Mouse (Mus musculus) MEL (cell line): ENCODE measurements around the gene Fgfr3.

ENCODE experiments used
- CTCF ChIP-seq, 3 experiments: IDR thresholded peaks in 2 of 3; conservative IDR thresholded peaks in 1 of 3; 2 replicates each; pipeline ENCODE4 v1.5.1; 2011 to 2012; ENCODE audit warnings: low read length in 3 of 3, low read depth in 2 of 3, mild to moderate bottlenecking in 2 of 3, improper control_type of control experiment in 1 of 3, inconsistent platforms in 1 of 3, mixed read lengths in 1 of 3, moderate library complexity in 1 of 3; ENCODE audit not compliant: control insufficient read depth in 1 of 3, insufficient read depth in 1 of 3, poor library complexity in 1 of 3, severe bottlenecking in 1 of 3
- HCFC1 ChIP-seq: IDR thresholded peaks from 2 replicates; pipeline ENCODE4 v1.6.1; 2012; ENCODE audit warnings: low read depth, mild to moderate bottlenecking, inconsistent platforms, low read length, improper control_type of control experiment, moderate library complexity
- MAX ChIP-seq: IDR thresholded peaks from 2 replicates; pipeline ENCODE4 v1.6.1; 2011; ENCODE audit warnings: low read length, improper control_type of control experiment
- RAD21 ChIP-seq: IDR thresholded peaks from 2 replicates; pipeline ENCODE4 v1.6.1; 2011; ENCODE audit warnings: mild to moderate bottlenecking, low read depth, low read length, improper control_type of control experiment
- UBTF ChIP-seq: IDR thresholded peaks from 2 replicates; pipeline ENCODE4 v1.6.1; 2012; ENCODE audit warnings: low read depth, mild to moderate bottlenecking, inconsistent platforms, low read length, improper control_type of control experiment, moderate library complexity, borderline replicate concordance; ENCODE audit not compliant: insufficient read depth
- ZNF384 ChIP-seq: IDR thresholded peaks from 2 replicates; pipeline ENCODE4 v1.6.1; 2012; ENCODE audit warnings: low read depth, mild to moderate bottlenecking, inconsistent platforms, low read length, improper control_type of control experiment

DNA sequence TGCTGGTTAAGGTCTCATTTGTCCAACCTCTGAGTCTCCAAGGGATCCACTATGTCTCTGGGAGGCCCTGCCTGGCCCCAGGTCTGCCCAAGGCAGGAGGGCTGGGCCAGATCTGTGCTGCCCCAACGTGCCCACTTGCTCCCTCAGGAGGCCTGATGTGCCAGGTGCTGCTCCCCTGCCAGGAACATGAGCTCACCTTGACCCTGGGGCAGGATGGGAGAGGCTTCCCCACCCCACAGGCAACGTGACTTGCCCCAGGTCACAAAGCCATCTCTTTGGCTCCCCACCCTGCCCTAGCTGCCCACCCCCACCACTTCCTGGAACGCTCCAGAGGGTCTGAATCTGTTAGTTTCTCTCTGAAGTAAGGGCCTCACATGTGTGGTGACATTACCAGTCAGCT lies 40.4 kb upstream of the Fgfr3 start:
- TF ChIP-seq UBTF: no peak
- TF ChIP-seq ZNF384: no peak
- TF ChIP-seq CTCF (IDR thresholded peaks at IDR 0.05 in 2 of 3, conservative IDR thresholded peaks at IDR 0.05 in 1 of 3; ENCODE audit: control insufficient read depth in 1 of 3, insufficient read depth in 1 of 3, low read depth in 2 of 3, low read length in 3 of 3, poor library complexity in 1 of 3, severe bottlenecking in 1 of 3): 0 out of 6 replicates have a peak, but pooled peaks of 1 of the 3 experiments have one; percentile 0
- TF ChIP-seq MAX: no peak
- no peak for TF ChIP-seq RAD21
- TF ChIP-seq HCFC1: no peak
